ENCODE assay signal across 26 mouse cellular contexts in the genomic region with DNA sequence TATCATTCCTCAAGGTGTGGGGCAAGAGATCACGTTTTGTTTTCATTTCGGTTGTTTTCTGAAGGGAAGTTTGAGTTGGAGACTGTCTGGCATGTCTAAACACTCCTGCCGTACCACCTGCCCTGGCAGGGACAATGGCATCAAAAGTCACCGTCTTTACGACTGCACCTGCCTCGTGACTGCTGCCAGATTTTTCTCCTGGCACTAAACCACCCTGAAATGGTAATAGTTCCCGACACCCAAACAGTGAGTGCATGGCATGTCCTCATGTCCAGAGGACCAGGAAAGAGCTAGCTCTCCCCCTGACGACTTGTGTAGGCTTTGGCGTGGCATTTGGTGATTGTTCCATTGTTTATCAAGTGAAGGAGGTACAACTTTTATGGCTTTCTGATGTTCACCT. TPM values are rescaled to one million over a fixed set of nuclear protein-coding genes. Genes with fewer than 3 reads are reported as not detected.
A peak's percentile ranks its signal among the peaks of the same experiment; 100 is the strongest.
DNase-seq lines count a peak whose midpoint lies in the region; ATAC-seq lines count a peak whose summit lies in the region.
"Had no signal": no experiment of that assay in that cellular context is flagged by ENCODE, and none has a peak within 500 bp of the region (broad histone marks: within the 10 kb centered on the region; RNA-seq: fewer than 3 reads in every experiment).

No protein-coding gene starts in this region.

- H3K36me3 ChIP-seq in embryonic facial prominence, embryonic 14.5 days (ENCODE audit: control insufficient read depth, insufficient read depth, low read length): no peaks in the 10 kb centered on the region
- no peaks in the 10 kb centered on the region for H3K36me3 ChIP-seq in embryonic facial prominence, embryonic 10.5 days (replicated peaks)
- H3K36me3 ChIP-seq in intestine, embryonic 15.5 days: no peaks in the 10 kb centered on the region
- no peaks in the 10 kb centered on the region for H3K36me3 ChIP-seq in stomach, embryonic 16.5 days (ENCODE audit: control insufficient read depth, insufficient read depth, low read length)
- H3K36me3 ChIP-seq: embryonic facial prominence, embryonic 13.5 days; heart, embryonic 10.5 days; heart, embryonic 13.5 days; hindbrain, embryonic 12.5 days had no signal

- no peaks in the 10 kb centered on the region for H3K9me3 ChIP-seq in embryonic facial prominence, embryonic 14.5 days (ENCODE audit: control insufficient read depth, low read length)
- no peaks in the 10 kb centered on the region for H3K9me3 ChIP-seq in embryonic facial prominence, embryonic 10.5 days
- H3K9me3 ChIP-seq in intestine, embryonic 15.5 days: no peaks in the 10 kb centered on the region
- no peaks in the 10 kb centered on the region for H3K9me3 ChIP-seq in stomach, embryonic 16.5 days (replicated peaks; ENCODE audit: control insufficient read depth, low read length)
- H3K9me3 ChIP-seq: embryonic facial prominence, embryonic 13.5 days; heart, embryonic 10.5 days; heart, embryonic 13.5 days; hindbrain, embryonic 12.5 days had no signal

- WGBS in embryonic facial prominence, embryonic 14.5 days: 73% methylated on average over 9 of the region's 9 CpGs
- 85% methylated on average over 9 of the region's 9 CpGs for WGBS in embryonic facial prominence, embryonic 10.5 days
- WGBS in intestine, embryonic 15.5 days: 67% methylated on average over 9 of the region's 9 CpGs
- 36% methylated on average over 9 of the region's 9 CpGs for WGBS in large intestine, adult 2 months
- WGBS in stomach, embryonic 16.5 days: 68% methylated on average over 9 of the region's 9 CpGs

- peak; percentile 14 for DNase-seq in embryonic facial prominence, embryonic 14.5 days (ENCODE audit: low spot score)
- DNase-seq in embryonic facial prominence, embryonic 10.5 days (ENCODE audit: low spot score): no peak
- DNase-seq in large intestine, adult 2 months (ENCODE audit: low read depth, low spot score): peak; percentile 88
- DNase-seq in left cerebral cortex, adult 18-20 months (ENCODE audit: low spot score in 2 of 2): no peak
- no peak for DNase-seq in adrenal gland, postnatal 36 days
- DNase-seq: adrenal gland, adult 8-10 months; adrenal gland, postnatal 25 days; cerebellum, adult 18-20 months; cerebellum, adult 9-10 months; cerebellum, postnatal 14 days; forebrain, postnatal 0 days; gastrocnemius, adult 2 months; gastrocnemius, postnatal 14 days; heart, adult 2 months had no signal

- no peak overlapping the region for H3K9ac ChIP-seq in embryonic facial prominence, embryonic 14.5 days (ENCODE audit: low read depth, low read length)
- no peak overlapping the region for H3K9ac ChIP-seq in intestine, embryonic 15.5 days
- H3K9ac ChIP-seq in stomach, embryonic 16.5 days (ENCODE audit: low read length): no peak overlapping the region
- H3K9ac ChIP-seq: embryonic facial prominence, embryonic 13.5 days; forebrain, postnatal 0 days; heart, embryonic 13.5 days; hindbrain, embryonic 12.5 days had no signal

- no peaks in the 10 kb centered on the region for H3K27me3 ChIP-seq in embryonic facial prominence, embryonic 14.5 days (replicated peaks; ENCODE audit: control insufficient read depth, insufficient read depth, low read length)
- no peaks in the 10 kb centered on the region for H3K27me3 ChIP-seq in embryonic facial prominence, embryonic 10.5 days (replicated peaks; ENCODE audit: low read depth, poor library complexity, severe bottlenecking)
- no peaks in the 10 kb centered on the region for H3K27me3 ChIP-seq in intestine, embryonic 15.5 days (replicated peaks)
- no peaks in the 10 kb centered on the region for H3K27me3 ChIP-seq in stomach, embryonic 16.5 days (ENCODE audit: control insufficient read depth, insufficient read depth, low read length)
- H3K27me3 ChIP-seq: hindbrain, embryonic 12.5 days had no signal

- no peak for ATAC-seq in embryonic facial prominence, embryonic 14.5 days (ENCODE audit: low read depth)
- no peak for ATAC-seq in intestine, embryonic 15.5 days
- ATAC-seq in stomach, embryonic 16.5 days (ENCODE audit: insufficient read depth, low FRiP score): no peak
- no peak for ATAC-seq in granulocyte monocyte progenitor cell, adult 5-6 weeks (replicated peaks; ENCODE audit: poor library complexity, severe bottlenecking)
- ATAC-seq: activated CD4-positive, CD25-positive, alpha-beta regulatory T cell, adult 4 months; forebrain, embryonic 14.5 days; forebrain, postnatal 0 days; hindbrain, postnatal 0 days; inflammation-experienced regulatory T-cells, adult 6 months had no signal

- peaks cover 8% of the 10 kb centered on the region; the same call in 1 of the 2 replicates for H3K4me1 ChIP-seq in embryonic facial prominence, embryonic 14.5 days (ENCODE audit: control insufficient read depth, insufficient read depth, low read length)
- peaks cover 8% of the 10 kb centered on the region for H3K4me1 ChIP-seq in embryonic facial prominence, embryonic 10.5 days
- peaks cover 5% of the 10 kb centered on the region; the same call in 1 of the 2 replicates for H3K4me1 ChIP-seq in intestine, embryonic 15.5 days (replicated peaks)
- peaks cover 5% of the 10 kb centered on the region; the same call in 1 of the 2 replicates for H3K4me1 ChIP-seq in stomach, embryonic 16.5 days (ENCODE audit: control insufficient read depth, insufficient read depth, low read length)
- H3K4me1 ChIP-seq: heart, embryonic 10.5 days had no signal

- no peak overlapping the region for H3K4me3 ChIP-seq in embryonic facial prominence, embryonic 14.5 days (ENCODE audit: low read depth, low read length)
- H3K4me3 ChIP-seq in embryonic facial prominence, embryonic 10.5 days: no peak overlapping the region
- H3K4me3 ChIP-seq in intestine, embryonic 15.5 days (replicated peaks): no peak overlapping the region
- no peak overlapping the region for H3K4me3 ChIP-seq in stomach, embryonic 16.5 days (replicated peaks; ENCODE audit: low read length)
- H3K4me3 ChIP-seq: embryonic facial prominence, embryonic 13.5 days; gastrocnemius, adult 2 months; heart, adult 2 months; heart, embryonic 10.5 days; heart, embryonic 13.5 days; hindbrain, embryonic 12.5 days had no signal

- no peak overlapping the region for H3K4me2 ChIP-seq in embryonic facial prominence, embryonic 14.5 days (ENCODE audit: low read depth, low read length)
- H3K4me2 ChIP-seq in intestine, embryonic 15.5 days (replicated peaks): peak overlapping the region; percentile 26; the same call in 1 of the 2 replicates
- H3K4me2 ChIP-seq in stomach, embryonic 16.5 days (ENCODE audit: low read depth, low read length): no peak overlapping the region; the same call in 1 of the 2 replicates
- H3K4me2 ChIP-seq: embryonic facial prominence, embryonic 13.5 days; heart, embryonic 13.5 days; hindbrain, embryonic 12.5 days had no signal

- H3K27ac ChIP-seq in embryonic facial prominence, embryonic 14.5 days (replicated peaks; ENCODE audit: low read depth, low read length): no peak overlapping the region
- no peak overlapping the region for H3K27ac ChIP-seq in embryonic facial prominence, embryonic 10.5 days (replicated peaks)
- peak overlapping the region; percentile 14; the same call in 1 of the 2 replicates for H3K27ac ChIP-seq in intestine, embryonic 15.5 days
- peak overlapping the region; percentile 69 for H3K27ac ChIP-seq in stomach, embryonic 16.5 days (ENCODE audit: low read length)
- H3K27ac ChIP-seq: embryonic facial prominence, embryonic 13.5 days; gastrocnemius, adult 2 months; heart, adult 2 months; heart, embryonic 10.5 days; heart, embryonic 13.5 days; hindbrain, embryonic 12.5 days; hindbrain, postnatal 0 days had no signal

RNA-seq across cellular contexts. Expression of gene Rnf43, which starts 18.3 kb away (rescaled TPM):
- polyA plus RNA-seq in embryonic facial prominence, embryonic 14.5 days (2014; fragmentation: Nextera tagmentation; extraction: Ambion mirVana): 5.3 and 6.2 TPM in 2 replicates
- polyA plus RNA-seq in embryonic facial prominence, embryonic 10.5 days (2016; fragmentation: Nextera tagmentation; extraction: Ambion mirVana): 3.2 and 3.3 TPM in 2 replicates
- 14.1 and 14.7 TPM in 2 replicates for polyA plus RNA-seq in intestine, embryonic 15.5 days (2015; fragmentation: Nextera tagmentation; extraction: Ambion mirVana)
- polyA plus RNA-seq in large intestine, adult 2 months (2012; rRNA removed): 11.2 and 16.2 TPM in 2 replicates
- 14.7 and 16.9 TPM in 2 replicates for polyA plus RNA-seq in stomach, embryonic 16.5 days (2015; fragmentation: Nextera tagmentation; extraction: Ambion mirVana)
- total RNA-seq in left cerebral cortex, adult 18-20 months (2021): 1 to 10 TPM; 2.1 to 2.2 TPM
- total RNA-seq in granulocyte monocyte progenitor cell, adult 5-6 weeks (2014; fragmentation: Nextera tagmentation): 4.5 and 16.1 TPM in 2 replicates
- total RNA-seq in granulocyte monocyte progenitor cell, adult 5-6 weeks (2017): 4.2 and 6.7 TPM in 2 replicates
- total RNA-seq in adrenal gland, postnatal 36 days (2021): 1 to 10 TPM; 6.2 to 8.9 TPM
- total RNA-seq: hematopoietic stem cell, adult 5-6 weeks had no signal

RNA-seq across cellular contexts. Expression of gene Supt4a, which starts 56.6 kb away (rescaled TPM):
- polyA plus RNA-seq in embryonic facial prominence, embryonic 14.5 days (2014; fragmentation: Nextera tagmentation; extraction: Ambion mirVana): 146 and 153 TPM in 2 replicates
- polyA plus RNA-seq in embryonic facial prominence, embryonic 10.5 days (2016; fragmentation: Nextera tagmentation; extraction: Ambion mirVana): 184 and 185 TPM in 2 replicates
- polyA plus RNA-seq in intestine, embryonic 15.5 days (2015; fragmentation: Nextera tagmentation; extraction: Ambion mirVana): 117 and 121 TPM in 2 replicates
- polyA plus RNA-seq in large intestine, adult 2 months (2012; rRNA removed): 67.4 and 76.6 TPM in 2 replicates
- 116 and 119 TPM in 2 replicates for polyA plus RNA-seq in stomach, embryonic 16.5 days (2015; fragmentation: Nextera tagmentation; extraction: Ambion mirVana)
- total RNA-seq in left cerebral cortex, adult 18-20 months (2021): 10 to 100 TPM; 80.1 to 87.1 TPM
- total RNA-seq in granulocyte monocyte progenitor cell, adult 5-6 weeks (2014; fragmentation: Nextera tagmentation): 130 and 136 TPM in 2 replicates
- 58.6 and 81.1 TPM in 2 replicates for total RNA-seq in granulocyte monocyte progenitor cell, adult 5-6 weeks (2017)
- total RNA-seq in adrenal gland, postnatal 36 days (2021): 10 to 100 TPM; 60.5 to 90.0 TPM

Comparison
In these comparisons a context has a peak if more than half of its experiments do, and no peak if none do; other contexts are left out.
1. DNase-seq: peak in embryonic facial prominence, embryonic 14.5 days (single experiment) and large intestine, adult 2 months (single experiment); none in embryonic facial prominence, embryonic 10.5 days (single experiment), left cerebral cortex, adult 18-20 months (0 of 2) and adrenal gland, postnatal 36 days (0 of 2).
2. H3K27ac ChIP-seq: peak in intestine, embryonic 15.5 days (single experiment) and stomach, embryonic 16.5 days (single experiment); none in embryonic facial prominence, embryonic 14.5 days (single experiment) and embryonic facial prominence, embryonic 10.5 days (single experiment).